Mouse (Mus musculus) brain, embryonic 18.5 days (tissue): ENCODE data around the gene Trp53rkb.
"Not testable (repeated sequence)": the region's sequence is repeated elsewhere in the genome, so short reads cannot be mapped to it uniquely, and the experiment has no call there.

Experiments used
- DNase-seq: peaks from one replicate; pipeline ENCODE4 v3.0.0-alpha.2; 2012; ENCODE audit warnings: low read depth, low spot score

The Trp53rkb gene

DNA sequence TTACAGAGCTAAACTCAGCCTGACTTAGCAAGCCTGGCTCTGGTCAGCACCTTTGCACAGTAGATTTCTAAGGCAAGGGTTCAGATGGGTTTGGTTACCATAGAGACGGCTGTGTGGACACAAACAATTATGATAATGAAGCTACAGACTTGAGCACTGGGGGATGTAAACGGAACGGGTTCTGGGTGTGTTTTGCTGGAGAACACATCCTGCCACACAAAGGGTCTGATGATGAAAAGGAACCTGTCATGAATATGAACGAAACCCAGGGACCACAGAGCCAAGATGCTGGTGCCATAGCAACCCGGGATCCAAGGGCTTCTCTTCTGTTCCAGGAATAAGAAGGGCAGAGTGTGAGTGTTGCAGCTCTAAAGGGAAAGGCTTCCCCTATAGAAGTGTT is at the start of gene Trp53rkb:
Gene Trp53rkb (plus strand): TSS at position 177 of the 400 bp plus-strand sequence.
- no peak for DNase-seq

DNA sequence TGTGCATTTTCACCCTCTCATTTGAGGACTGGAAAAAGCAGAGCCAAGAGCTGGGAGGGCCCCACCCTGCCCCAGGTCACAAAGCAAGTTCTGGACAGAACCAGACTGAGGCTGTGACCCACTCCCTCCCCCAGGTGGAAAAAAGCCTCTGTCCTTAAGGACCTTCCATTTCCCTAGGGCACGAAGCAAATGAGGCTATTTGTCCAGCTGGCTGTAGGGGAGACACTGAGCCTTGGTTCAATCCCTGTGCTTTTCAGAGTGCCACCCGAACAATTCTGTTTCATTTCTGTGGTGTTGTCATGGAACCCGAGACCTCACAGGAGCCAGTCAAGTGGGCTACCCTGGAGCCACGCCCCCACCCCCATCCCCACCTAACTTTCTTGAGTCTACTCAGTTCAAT is 48.8 kb upstream of the Trp53rkb start:
- DNase-seq: no peak

DNA sequence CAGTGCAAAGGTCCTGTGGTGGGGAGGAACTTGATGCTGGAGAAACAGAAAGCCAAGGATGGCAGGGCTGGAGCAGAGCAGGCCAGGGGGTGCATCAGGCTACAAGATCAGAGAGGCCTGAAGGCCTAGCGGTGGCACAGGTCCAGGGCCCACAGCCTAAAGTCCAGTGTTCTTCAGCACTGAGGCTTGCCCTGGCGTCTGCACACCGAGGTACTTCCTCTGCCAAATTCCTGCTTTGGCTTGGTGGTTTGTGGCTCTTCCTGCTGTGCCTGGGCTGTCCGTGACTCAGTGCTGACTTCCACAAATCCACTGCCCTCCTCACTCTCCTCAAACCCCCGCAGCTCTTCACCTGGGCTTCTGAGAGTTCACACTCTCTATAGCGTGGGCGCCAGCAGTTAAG is 47.9 kb upstream of the Trp53rkb start:
- DNase-seq: no peak

DNA sequence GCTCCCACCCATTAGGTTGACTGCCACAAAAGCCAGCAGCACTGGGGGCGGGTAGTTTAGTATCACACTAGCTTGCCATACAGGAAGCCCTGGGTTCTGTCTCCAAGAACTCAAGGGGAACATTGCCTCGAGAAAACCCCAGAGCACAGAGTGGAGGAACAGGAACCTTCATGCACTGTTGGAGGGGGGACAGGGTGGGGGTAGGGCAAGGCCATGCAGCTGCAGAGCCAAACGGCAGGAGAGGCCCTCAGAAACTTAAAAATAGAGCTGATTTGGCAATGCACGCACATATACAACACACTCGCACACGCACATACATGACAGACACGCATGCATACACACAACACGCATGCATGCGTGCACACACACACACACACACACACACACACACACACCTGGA is 46.5 kb upstream of the Trp53rkb start:
- no peak for DNase-seq

DNA sequence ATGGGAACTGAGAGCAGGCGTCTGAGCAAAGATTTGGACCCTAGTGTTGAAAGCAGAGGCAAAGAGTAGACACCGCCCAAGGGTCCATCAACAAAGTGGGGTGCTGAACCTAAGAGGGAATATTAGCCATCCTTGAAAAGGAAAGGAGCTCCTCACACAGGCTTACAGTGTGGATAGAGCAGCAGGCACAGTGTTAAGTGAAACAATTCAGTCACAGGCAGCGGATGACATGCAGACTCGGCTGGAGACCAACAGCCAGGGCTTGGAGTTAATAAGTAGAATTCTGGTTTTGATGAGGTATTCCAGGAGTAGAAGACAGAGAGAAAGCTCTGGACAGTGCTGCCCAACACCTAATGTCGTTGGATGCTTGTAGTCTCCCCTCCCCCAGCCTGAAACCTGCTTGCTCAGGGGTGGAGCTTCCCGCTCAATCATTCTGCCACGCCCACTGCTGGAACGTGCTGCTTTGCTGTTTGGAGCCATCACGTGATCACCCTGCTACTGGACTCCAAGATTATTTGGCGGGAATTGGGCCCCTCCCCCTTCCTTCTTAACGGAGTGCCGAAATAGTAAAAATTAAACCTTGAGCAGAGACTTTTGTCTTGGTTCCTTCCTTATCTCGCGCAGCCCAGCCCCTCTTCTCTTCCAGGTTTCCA is 45.9 kb upstream of the Trp53rkb start:
- DNase-seq: not testable (repeated sequence)

DNA sequence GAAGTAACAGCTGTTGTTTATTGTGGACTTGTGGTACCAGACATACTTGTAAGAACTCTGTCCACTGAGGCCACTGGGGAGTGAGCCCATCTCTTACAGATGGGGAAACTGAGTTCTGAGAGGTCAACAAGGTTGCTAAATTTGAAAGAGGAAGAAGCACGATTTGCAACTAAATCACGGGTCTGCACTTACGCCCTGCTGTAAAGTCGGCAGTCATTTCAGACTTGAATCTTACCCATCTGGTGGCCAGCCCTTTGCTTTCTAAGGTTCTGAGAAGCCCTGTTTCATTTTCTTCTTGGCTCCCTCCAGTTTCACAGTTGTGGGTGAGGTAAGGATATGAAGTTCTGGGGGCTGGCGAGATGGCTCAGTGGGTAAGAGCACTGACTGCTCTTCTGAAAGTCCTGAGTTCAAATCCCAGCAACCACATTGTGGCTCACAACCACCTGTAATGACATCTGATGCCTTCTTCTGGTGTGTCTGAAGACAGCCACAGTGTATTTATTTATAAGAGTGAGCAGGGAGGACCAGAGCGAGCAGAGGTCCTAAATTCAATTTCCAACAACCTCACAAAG is 41.6 kb upstream of the Trp53rkb start:
- no peak for DNase-seq

DNA sequence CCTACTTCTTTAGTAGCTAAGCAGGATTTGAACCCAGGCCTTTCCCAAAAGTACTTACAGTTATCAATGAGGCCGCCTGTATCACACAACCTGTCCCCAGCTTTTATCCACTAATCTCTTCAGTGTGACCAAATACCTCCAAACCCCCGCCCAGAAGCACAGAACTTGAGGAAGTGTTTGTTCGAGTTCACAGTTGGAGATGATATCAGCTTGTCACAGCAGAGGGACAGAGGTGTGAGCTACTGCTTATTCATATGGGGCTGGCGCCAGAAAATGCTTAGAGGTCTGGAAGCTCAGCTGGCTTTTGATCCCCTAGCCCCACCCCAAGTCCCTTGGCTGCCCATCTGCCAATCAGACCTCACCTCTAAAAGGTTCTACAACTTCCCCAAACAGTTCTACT is 38.1 kb upstream of the Trp53rkb start:
- no peak for DNase-seq

DNA sequence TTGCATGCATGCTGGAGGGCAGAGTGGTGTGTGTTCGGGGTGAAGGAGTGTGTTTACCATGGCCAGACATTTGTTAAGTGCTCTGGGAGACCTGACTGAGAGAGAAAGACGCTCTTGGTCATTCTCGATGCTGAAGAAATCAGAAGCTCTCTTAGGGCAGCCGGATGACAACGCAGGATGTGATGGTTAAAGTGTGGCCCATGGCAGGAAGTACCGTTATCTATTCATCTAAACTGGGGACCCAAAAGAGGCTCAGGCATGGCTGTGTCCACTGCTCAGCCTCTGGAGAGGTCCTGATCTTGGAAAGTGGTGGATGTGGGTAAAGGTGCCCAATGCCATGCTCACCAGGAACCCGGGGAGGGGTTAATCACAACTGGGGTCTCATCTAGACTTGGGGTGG is 37.6 kb upstream of the Trp53rkb start:
- DNase-seq: no peak

DNA sequence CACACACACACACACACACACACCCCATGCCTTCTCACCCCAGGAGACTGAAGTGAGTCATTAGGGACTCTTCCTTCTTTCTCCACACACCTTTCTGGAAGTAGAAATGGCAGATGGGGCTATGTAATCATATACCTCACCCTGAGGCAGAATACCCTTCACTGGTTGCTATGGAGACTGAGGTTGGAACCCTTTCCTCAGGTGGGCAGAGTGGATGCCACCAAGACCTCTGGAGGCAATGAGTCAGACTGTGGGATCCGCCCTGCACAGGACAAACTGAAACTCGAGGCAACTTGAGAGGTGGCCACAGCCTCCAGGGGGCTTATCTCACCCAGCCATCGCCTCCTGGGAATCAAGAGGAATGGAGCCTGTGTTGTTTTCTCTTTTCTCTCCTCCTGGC is 34.4 kb upstream of the Trp53rkb start:
- DNase-seq: no peak

DNA sequence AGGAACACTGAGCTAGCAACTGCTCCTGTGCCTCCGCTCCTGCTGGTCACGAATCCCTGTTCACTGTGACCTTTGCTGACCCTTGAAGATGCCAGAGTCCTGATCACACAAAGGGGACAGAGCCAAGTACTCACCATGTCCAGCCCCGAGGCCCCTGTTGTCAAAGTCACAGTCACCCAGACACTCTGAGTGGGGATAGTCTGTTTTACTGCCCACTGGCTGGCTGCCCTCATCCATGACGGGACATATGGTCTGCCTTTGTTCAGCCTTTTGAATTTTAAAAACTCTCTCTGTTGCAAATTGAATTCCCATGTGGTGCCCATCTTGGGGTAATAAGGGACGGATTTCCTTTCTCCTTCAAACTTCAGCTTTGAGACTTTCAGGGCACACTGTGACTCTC is 28.3 kb upstream of the Trp53rkb start:
- no peak for DNase-seq

DNA sequence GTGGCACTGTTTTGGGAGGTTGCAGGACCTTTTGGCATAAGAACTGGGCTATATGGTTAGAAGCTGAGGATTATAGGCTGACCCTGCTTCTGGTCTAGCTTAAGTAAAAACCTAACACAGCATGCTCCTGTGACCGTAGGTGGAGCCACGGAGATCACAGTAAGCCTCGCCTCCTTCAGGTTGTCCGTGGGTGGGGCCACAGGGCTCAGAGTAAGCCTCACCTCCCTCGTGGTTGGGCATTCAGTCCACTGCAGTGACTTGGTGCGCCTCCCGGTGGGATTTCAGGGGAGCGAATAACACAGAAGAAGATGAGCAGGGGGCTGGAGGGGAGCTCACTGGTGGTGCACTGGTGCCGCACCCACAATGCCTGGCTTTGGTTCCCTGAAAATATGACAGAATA is 24.7 kb upstream of the Trp53rkb start:
- DNase-seq: no peak

DNA sequence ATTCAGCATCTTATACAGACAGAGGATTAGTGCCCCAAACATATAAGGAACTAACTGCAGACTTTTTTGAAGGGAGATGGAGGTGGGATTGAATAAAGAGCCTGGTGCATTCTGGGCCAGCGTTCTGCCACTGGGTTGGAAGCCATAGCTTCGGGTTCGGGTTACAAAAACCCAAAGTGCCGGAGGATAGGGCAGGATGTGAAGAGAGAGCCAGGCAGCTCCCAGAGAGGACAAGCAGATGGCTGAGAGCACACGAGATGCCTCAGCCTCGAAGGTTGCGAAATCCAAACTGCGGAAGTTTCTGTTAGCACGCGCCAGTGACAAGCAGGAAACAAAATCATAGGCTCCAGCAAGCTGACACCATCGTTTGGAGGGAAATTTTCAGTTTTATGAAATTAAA is 20.9 kb upstream of the Trp53rkb start:
- DNase-seq: no peak

DNA sequence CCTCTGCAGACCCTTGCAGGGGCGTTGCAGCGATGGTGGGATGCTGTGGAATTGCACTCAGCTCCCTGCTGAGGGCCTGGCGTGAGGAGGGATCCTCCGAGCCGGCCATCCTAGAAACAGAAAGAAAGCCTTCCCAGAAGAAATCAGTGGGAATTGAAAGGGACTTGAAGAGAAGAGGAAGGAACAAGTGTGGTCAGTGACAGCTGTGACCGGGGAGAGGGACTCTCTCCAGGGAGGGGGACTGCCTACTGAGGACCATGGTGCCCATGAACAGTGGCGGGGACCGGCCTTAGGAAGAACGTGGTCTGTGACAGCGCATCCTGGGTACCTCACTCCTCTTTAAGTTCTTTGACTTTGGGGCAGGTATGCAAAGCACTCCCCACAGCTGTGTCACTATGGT is 18.7 kb upstream of the Trp53rkb start:
- no peak for DNase-seq

DNA sequence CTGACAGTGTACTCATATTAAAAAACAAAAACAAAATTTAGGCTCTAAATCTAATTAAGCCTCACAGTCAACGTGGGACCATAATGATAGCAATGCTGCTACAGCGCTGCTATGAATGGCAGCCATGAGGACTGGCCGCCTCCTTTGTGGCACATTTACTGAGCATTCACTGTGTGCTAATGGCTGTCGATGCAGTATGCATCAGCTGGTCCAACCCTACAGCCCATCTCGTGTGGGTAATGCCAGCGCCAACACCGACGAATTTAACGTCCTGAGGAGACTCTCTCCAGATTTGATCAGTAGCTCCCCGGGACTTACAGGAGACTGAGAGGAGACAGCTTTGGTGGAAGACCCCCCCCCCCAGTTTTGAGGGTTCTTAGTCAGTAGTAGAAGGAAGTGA is 18.1 kb upstream of the Trp53rkb start:
- no peak for DNase-seq

DNA sequence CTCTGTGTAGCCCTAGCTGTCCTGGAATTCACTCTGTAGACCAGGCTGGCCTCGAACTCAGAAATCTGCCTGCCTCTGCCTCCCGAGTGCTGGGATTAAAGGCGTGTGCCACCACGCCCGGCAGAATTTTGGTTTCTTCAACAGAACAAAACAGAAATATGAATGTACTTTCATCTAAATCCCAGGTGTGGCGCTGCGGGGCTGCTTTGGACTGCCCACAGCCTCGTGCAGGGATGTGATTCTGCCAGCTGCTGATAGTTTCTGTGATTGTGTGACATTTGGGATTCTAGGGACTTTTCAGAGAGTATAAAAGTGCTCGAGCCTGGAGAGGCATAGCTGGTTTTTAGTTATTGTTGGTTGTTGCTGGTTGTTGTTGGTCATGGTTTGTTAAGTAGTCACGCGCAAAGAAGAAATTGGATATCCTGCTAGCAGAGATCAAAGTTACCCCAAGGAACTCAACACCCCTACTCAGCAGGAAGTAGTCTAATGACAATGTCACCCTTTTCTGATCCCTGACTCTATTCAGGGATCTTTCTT is 16.9 kb upstream of the Trp53rkb start:
- DNase-seq: no peak

DNA sequence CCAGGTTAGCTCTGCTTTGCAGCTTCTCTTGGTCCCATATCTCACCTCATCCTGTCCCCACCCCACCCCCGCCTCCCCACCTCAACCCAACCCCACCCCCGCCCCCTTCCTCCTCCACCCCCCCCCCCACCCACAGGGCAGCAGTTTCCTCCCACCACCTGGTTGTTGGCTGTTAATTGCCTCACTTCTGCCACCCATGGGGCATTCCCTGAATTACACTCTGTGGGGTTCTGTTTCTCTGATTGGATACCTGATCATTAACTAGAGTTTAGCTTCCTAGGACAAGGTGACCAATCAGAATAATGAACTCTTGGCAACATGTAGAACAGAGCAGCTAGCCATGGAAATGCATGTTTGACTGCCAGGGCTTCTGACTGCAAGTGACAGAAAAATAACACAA is 16.1 kb upstream of the Trp53rkb start:
- DNase-seq: no peak

DNA sequence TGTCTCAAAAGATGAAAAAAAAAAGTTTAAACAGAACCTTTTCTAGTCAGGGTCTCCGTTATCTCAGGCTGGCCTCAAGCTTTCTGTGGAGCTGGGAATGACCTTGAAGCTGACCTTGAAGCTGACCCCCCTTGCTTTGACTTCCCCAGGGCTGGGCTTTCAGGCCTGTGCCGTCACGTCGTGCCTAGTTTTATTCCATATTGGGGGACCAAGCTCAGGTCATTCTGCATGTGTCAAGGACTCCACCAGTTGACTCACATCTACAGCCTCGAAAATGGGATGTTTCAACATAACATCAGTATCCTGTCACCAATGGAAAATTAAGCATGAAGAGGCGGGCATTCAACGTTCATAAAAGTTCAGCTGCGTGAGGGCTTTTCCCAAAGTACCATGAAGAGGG is 12.4 kb upstream of the Trp53rkb start:
- DNase-seq: no peak

DNA sequence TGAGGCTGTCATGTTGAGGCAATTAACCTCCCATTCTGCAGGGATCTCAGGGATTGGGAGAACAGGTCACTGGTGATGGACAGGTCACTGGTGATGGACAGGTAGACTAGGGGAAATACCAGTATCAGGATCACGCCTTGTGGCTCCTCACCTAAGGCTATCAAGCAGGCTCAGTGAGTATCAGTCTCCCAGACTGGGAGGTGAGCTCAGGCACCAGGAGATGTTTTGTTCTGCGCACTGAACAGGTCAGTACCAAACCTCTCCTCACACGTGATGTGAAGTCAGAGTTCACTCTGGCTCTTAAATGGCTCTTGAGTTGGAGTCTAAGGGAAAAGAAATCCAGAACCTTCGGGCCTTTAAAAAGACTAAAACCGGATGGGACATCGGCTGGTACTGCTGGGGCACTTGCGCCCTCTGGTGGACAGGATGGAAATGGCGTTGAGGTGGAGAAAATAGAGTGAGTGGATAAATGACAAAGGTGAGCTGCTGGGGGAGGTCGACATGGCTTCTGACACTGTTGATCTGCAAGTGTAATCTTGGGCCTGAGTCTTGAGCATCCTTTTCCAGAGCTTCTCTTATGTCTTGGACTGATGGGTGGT is 11.3 kb upstream of the Trp53rkb start:
- no peak for DNase-seq

DNA sequence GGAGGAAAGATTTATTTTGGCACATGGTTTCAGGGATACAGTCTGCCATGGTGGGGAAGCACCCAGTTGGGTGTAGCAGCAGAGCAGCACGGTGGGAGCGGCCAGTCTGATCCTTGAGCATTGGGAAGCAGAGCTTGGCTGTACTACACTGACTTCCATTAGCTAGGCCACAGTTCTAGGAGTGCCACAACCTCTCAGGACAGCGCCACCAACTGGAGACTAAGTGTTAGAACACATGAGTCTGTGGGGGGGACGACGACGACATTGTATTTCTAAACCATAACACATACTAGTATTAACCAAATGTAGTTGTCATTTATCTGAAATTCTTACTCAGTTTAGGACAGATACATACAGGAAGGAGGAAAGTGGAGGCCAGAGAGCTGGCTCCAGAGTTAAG is 8.0 kb upstream of the Trp53rkb start:
- DNase-seq: no peak

DNA sequence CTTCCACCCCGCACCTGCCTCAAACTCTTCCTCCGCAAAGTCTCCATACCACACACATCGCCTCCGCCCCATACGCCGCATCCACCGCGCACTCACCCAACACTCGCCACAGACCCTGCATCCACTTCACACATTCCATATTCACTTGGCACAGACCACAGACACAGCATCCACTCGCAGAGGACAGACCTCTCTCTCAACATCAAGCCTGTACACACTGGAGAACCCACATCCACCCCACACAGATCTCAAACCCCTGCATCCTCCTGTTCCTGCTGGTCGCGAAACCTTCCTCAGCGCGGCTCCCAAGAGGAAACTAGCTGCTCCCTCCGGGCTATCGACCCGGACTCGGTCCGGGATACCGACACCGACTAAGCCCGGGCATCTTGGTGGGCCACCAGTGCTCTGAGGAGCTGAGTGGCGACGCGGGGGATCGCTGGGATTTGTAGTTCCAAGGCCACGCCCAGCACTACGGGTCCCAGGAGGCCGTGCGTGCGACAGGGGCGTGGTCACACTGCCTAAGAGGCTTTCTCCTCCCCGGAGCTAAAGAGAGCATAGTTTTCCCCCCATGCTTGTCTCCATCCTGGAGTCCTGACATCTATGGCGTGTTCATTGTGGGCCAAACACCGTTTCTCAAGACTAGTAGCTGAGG is 5.9 kb upstream of the Trp53rkb start:
- peak; percentile 89 for DNase-seq

DNA sequence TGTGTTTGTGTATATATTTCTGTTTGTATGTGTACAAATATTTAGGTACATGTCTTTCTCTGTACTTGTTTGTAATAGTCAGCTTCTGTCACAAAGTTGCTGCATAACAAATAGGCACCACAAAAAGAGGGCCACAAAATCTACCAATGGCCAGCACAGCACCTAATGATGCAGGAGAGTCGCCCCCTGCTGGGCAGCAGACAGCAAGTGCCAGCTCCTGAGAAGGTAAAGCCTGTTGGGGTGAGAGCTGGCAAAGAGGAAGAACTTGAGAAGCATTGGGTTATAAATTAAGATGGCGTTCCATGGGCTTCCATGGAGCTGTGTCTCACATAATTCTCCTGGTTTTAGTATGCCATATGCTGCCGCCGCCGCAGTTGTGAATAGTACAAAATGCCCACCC is 593 bp upstream of the Trp53rkb start:
- DNase-seq: no peak

DNA sequence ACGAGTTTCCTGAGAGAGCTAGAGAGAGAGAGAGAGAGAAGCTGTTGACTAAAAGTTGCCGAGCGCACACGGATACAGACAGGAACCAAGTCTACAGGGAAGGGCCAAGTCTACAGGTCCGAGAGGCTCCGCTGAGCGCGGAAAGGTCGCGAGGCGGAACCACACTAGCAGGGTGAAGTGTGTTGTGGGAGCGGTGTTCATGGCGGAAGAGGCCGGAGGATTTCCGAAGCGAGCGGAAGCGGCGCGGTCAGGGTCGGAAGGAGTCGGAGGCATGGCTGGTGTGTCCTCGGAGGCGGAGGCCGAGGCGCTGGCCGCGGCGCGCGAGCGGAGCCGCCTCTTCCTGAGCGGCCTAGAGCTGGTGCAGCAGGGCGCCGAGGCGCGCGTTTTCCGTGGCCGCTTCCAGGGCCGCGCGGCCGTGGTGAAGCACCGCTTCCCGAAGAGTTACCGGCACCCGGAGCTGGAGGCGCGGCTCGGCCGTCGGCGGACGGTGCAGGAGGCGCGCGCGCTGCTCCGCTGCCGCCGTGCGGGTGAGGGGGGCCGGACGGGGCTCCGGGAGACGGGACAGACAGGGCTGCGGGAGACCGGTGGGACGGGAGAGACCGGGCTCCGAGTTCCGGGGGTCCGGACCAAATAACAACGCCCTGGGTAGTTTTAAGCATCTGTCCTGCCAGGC is 1.3 kb downstream of the Trp53rkb start:
- not testable (repeated sequence) for DNase-seq
